Mouse (Mus musculus) MEL (cell line): ENCODE results near the gene St3gal2. TPM values are rescaled to one million over a fixed set of nuclear protein-coding genes. Genes with fewer than 3 reads are reported as not detected.

Source experiments
- DNase-seq: peaks from one replicate; pipeline ENCODE4 v3.0.0; 2011; ENCODE audit warnings: low read depth, low spot score
- H3K27ac ChIP-seq: 2 replicates; pipeline ENCODE4 v1.5.1; 2012; ENCODE audit warnings: low read depth, mild to moderate bottlenecking, control low read depth, low read length, moderate library complexity; ENCODE audit not compliant: control insufficient read depth
- H3K27me3 ChIP-seq, 2 experiments: fragments of 150-350 bp in 1 of 2; sonication (generic) in 1 of 2; 2 replicates each; pipeline ENCODE4 v1.6.1; 2012; ENCODE audit warnings: low read length in 2 of 2, mild to moderate bottlenecking in 2 of 2, improper control_type of control experiment in 1 of 2, moderate library complexity in 1 of 2; ENCODE audit not compliant: insufficient read depth in 2 of 2, control insufficient read depth in 1 of 2
- H3K36me3 ChIP-seq, 2 experiments: 2 replicates each; pipeline ENCODE4 v1.6.1; 2012 to 2014; ENCODE audit warnings: low read length in 2 of 2, improper control_type of control experiment in 1 of 2, inconsistent platforms in 1 of 2, mild to moderate bottlenecking in 1 of 2; ENCODE audit not compliant: insufficient read depth in 2 of 2, control insufficient read depth in 1 of 2
- H3K4me1 ChIP-seq, 2 experiments: fragments of 150-350 bp in 1 of 2; sonication (generic) in 1 of 2; 2 replicates each; pipeline ENCODE4 v1.6.1; 2012; ENCODE audit warnings: low read length in 2 of 2, improper control_type of control experiment in 1 of 2, mild to moderate bottlenecking in 1 of 2; ENCODE audit not compliant: insufficient read depth in 2 of 2, control insufficient read depth in 1 of 2
- H3K4me3 ChIP-seq, 2 experiments: fragments of 150-350 bp in 1 of 2; sonication (generic) in 1 of 2; 2 replicates each; pipeline ENCODE4 v1.5.1; 2012; ENCODE audit warnings: low read depth in 2 of 2, low read length in 2 of 2, mild to moderate bottlenecking in 2 of 2, moderate library complexity in 2 of 2, control low read depth in 1 of 2, improper control_type of control experiment in 1 of 2; ENCODE audit not compliant: control insufficient read depth in 1 of 2, insufficient read depth in 1 of 2
- H3K79me2 ChIP-seq: 2 replicates; pipeline ENCODE4 v1.6.1; 2012; ENCODE audit warnings: mild to moderate bottlenecking, low read length, moderate library complexity; ENCODE audit not compliant: control insufficient read depth, poor library complexity, insufficient read depth
- H3K9ac ChIP-seq: 2 replicates; pipeline ENCODE4 v1.6.1; 2012; ENCODE audit warnings: low read depth, mild to moderate bottlenecking, control low read depth, low read length, moderate library complexity; ENCODE audit not compliant: control insufficient read depth, poor library complexity, severe bottlenecking
- H3K9me3 ChIP-seq: fragments of 150-350 bp; sonication (generic); replicated peaks from 2 replicates; pipeline ENCODE4 v1.6.1; 2012; ENCODE audit warnings: mild to moderate bottlenecking, low read length, improper control_type of control experiment, moderate library complexity; ENCODE audit not compliant: insufficient read depth
- CTCF ChIP-seq, 3 experiments: IDR thresholded peaks in 2 of 3; conservative IDR thresholded peaks in 1 of 3; 2 replicates each; pipeline ENCODE4 v1.5.1; 2011 to 2012; ENCODE audit warnings: low read length in 3 of 3, low read depth in 2 of 3, mild to moderate bottlenecking in 2 of 3, improper control_type of control experiment in 1 of 3, inconsistent platforms in 1 of 3, mixed read lengths in 1 of 3, moderate library complexity in 1 of 3; ENCODE audit not compliant: control insufficient read depth in 1 of 3, insufficient read depth in 1 of 3, poor library complexity in 1 of 3, severe bottlenecking in 1 of 3
- E2F4 ChIP-seq: IDR thresholded peaks from 2 replicates; pipeline ENCODE4 v1.6.1; 2011; ENCODE audit warnings: low read depth, low read length, improper control_type of control experiment, borderline replicate concordance
- ETS1 ChIP-seq: IDR thresholded peaks from 2 replicates; pipeline ENCODE4 v1.6.1; 2012; ENCODE audit warnings: low read depth, mild to moderate bottlenecking, inconsistent platforms, low read length, improper control_type of control experiment, moderate library complexity
- GABPA ChIP-seq: IDR thresholded peaks from 2 replicates; pipeline ENCODE4 v1.6.1; 2012; ENCODE audit warnings: low read depth, mild to moderate bottlenecking, inconsistent platforms, low read length, improper control_type of control experiment, moderate library complexity
- GATA1 ChIP-seq: IDR thresholded peaks from 2 replicates; pipeline ENCODE4 v1.6.1; 2011; ENCODE audit warnings: low read depth, low read length, improper control_type of control experiment
- HCFC1 ChIP-seq: IDR thresholded peaks from 2 replicates; pipeline ENCODE4 v1.6.1; 2012; ENCODE audit warnings: low read depth, mild to moderate bottlenecking, inconsistent platforms, low read length, improper control_type of control experiment, moderate library complexity
- JUND ChIP-seq: IDR thresholded peaks from 2 replicates; pipeline ENCODE4 v1.6.1; 2011; ENCODE audit warnings: low read depth, mild to moderate bottlenecking, improper control_type of control experiment, low read length
- MEF2A ChIP-seq: IDR thresholded peaks from 2 replicates; pipeline ENCODE4 v1.6.1; 2014; ENCODE audit warnings: low read depth, mild to moderate bottlenecking, inconsistent platforms, low read length, improper control_type of control experiment; ENCODE audit not compliant: poor library complexity, insufficient replicate concordance, severe bottlenecking; ENCODE audit errors: extremely low read depth
- MYC ChIP-seq: IDR thresholded peaks from 2 replicates; pipeline ENCODE4 v1.6.1; 2011; ENCODE audit warnings: low read depth, mild to moderate bottlenecking, low read length, improper control_type of control experiment, moderate library complexity
- POLR2AphosphoS2 ChIP-seq: IDR thresholded peaks from 2 replicates; pipeline ENCODE4 v1.6.1; 2011; ENCODE audit warnings: low read length, improper control_type of control experiment
- SMC3 ChIP-seq: IDR thresholded peaks from 2 replicates; pipeline ENCODE4 v1.6.1; 2011; ENCODE audit warnings: low read depth, low read length, improper control_type of control experiment
- UBTF ChIP-seq: IDR thresholded peaks from 2 replicates; pipeline ENCODE4 v1.6.1; 2012; ENCODE audit warnings: low read depth, mild to moderate bottlenecking, inconsistent platforms, low read length, improper control_type of control experiment, moderate library complexity, borderline replicate concordance; ENCODE audit not compliant: insufficient read depth
- ZMIZ1 ChIP-seq: IDR thresholded peaks from 2 replicates; pipeline ENCODE4 v1.6.1; 2012; ENCODE audit warnings: low read depth, mild to moderate bottlenecking, inconsistent platforms, low read length, improper control_type of control experiment, moderate library complexity
- ZNF384 ChIP-seq: IDR thresholded peaks from 2 replicates; pipeline ENCODE4 v1.6.1; 2012; ENCODE audit warnings: low read depth, mild to moderate bottlenecking, inconsistent platforms, low read length, improper control_type of control experiment
- polyA plus RNA-seq, 2 experiments: library from polyadenylated mRNA; stranded (reverse) in 1 of 2; unstranded in 1 of 2; fragments of >175 nt in 1 of 2; fragments of >200 nt in 1 of 2; gene quantifications; 2 replicates each; pipeline versions ENCODE4 v1.2.1 to v1.2.4; 2012; ENCODE audit warnings: low replicate concordance in 2 of 2, low read depth in 1 of 2; ENCODE audit not compliant: insufficient read length in 2 of 2, insufficient read depth in 1 of 2, missing spikeins in 1 of 2
- total RNA-seq: library from RNA; depleted of rRNA; stranded (reverse); fragments of 300-350 nt; gene quantifications from 2 replicates; pipeline ENCODE4 v1.2.3, GENCODE M21; 2012

St3gal2 gene
- total and polyA plus RNA-seq, 3 experiments = 5.2 to 18.0 TPM; not detected in 1

DNA sequence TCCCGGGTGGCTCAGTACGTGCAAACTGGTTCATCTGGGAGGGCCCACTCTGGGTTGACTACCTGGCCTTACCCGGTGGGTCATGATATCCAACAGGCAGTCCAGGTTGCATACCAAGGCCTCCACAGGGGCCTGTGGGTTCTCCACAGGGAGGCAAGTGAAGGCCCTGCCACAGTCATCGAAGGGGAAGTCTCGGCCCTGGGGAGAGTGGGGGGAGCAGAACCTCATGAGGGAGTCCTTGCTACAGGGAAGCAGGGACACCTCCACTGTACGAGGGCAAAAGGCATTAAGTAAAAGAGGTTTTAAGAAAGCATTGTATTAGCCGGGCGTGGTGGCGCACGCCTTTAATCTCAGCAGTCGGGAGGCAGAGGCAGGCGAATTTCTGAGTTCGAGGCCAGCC, 23.9 kb upstream of the St3gal2 start:
- no peak for DNase-seq
- no peaks in the 10 kb centered on the region for H3K9me3 ChIP-seq
- no peak overlapping the region for H3K27ac ChIP-seq
- H3K4me1 ChIP-seq = no peaks in the 10 kb centered on the region
- no peaks in the 10 kb centered on the region for H3K27me3 ChIP-seq
- no peaks in the 10 kb centered on the region for H3K36me3 ChIP-seq
- no peak overlapping the region for H3K9ac ChIP-seq
- no peaks in the 10 kb centered on the region for H3K79me2 ChIP-seq
- H3K4me3 ChIP-seq = no peak overlapping the region
- TF ChIP-seq GATA1 (no peak), E2F4 (no peak), MEF2A (no peak), UBTF (no peak), ZMIZ1 (no peak), SMC3 (no peak), ETS1 (no peak), GABPA (no peak), JUND (no peak), POLR2AphosphoS2 (no peak), HCFC1 (no peak)

DNA sequence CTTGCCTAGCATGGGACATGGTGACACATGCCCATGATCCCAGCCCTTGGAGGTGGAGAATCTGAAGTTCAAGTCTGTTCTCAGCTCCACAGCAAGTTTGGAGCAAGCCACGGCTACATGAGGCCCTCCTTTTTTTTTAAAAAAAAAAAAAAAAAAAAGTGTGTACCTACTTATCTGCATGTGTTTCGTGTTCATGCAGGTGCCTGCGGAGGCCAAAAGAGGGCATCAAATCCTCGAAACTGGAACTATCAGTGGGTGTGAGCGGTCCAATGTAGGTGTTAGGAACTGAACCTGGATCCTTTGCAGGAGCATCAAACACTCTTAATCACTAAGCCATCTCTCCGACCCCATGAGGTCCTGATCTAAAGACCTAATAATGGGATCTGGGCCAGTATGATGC, 22.2 kb upstream of the St3gal2 start:
- TF ChIP-seq UBTF (no peak), SMC3 (peak; percentile 22; the same call in 1 of the 2 replicates), ZNF384 (peak; percentile 79), CTCF (IDR thresholded peaks at IDR 0.05 in 2 of 3, conservative IDR thresholded peaks at IDR 0.05 in 1 of 3; ENCODE audit: control insufficient read depth in 1 of 3, insufficient read depth in 1 of 3, low read depth in 2 of 3, low read length in 3 of 3, poor library complexity in 1 of 3, severe bottlenecking in 1 of 3) (peak in 2 of 3 experiments; percentile 20 to 25; a peak in 3 of 6 replicates), ETS1 (no peak)
- no peak for DNase-seq
- H3K79me2 ChIP-seq = no peaks in the 10 kb centered on the region; the same call in 1 of the 2 replicates
- peaks cover 3 to 7% of the 10 kb centered on the region in 2 experiments; a peak in 2 of 4 replicates for H3K4me1 ChIP-seq
- H3K9me3 ChIP-seq = no peaks in the 10 kb centered on the region
- no peaks in the 10 kb centered on the region for H3K27me3 ChIP-seq
- no peak overlapping the region for H3K27ac ChIP-seq
- no peak overlapping the region for H3K4me3 ChIP-seq
- no peak overlapping the region for H3K9ac ChIP-seq
- peaks cover 0 to 6% of the 10 kb centered on the region in 2 experiments; a peak in 2 of 4 replicates for H3K36me3 ChIP-seq

DNA sequence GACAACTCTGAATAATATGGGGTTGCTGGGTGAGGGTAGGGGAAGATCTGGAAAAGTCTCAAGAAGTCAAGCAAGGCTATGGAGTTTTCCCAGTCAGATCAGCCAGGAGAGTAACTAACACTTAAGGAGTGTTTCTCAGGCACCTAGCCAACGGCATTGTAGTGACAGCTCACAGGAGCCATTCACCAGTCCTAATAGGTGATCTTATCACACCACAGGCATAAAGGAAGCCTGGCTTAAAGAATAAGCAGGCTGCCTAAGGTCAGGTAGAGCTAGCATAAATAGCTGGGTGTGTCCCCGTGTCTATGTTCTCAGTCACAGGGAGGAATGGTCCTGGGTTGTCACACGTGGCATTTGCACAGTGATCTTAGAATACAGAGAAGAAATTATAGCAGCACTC, 18.7 kb upstream of the St3gal2 start:
- Histone ChIP-seq H3K4me3 (no peak overlapping the region), H3K27me3 (no peaks in the 10 kb centered on the region), H3K9ac (no peak overlapping the region), H3K9me3 (no peaks in the 10 kb centered on the region), H3K79me2 (no peaks in the 10 kb centered on the region; the same call in 1 of the 2 replicates), H3K4me1 (peaks cover 3 to 10% of the 10 kb centered on the region in 2 experiments; a peak in 3 of 4 replicates), H3K27ac (no peak overlapping the region), H3K36me3 (peaks cover 0 to 6% of the 10 kb centered on the region in 2 experiments; a peak in 2 of 4 replicates)
- no peak for DNase-seq
- TF ChIP-seq MYC = no peak
- 0 out of 2 replicates have a peak, but pooled peaks have one; percentile 9 for TF ChIP-seq GATA1
